Mouse (Mus musculus) urinary bladder, postnatal 0 days (tissue): ENCODE results near the gene Acsm4. TPM values are rescaled to one million over a fixed set of nuclear protein-coding genes. Genes with fewer than 3 reads are reported as not detected.

Source experiments
- polyA plus RNA-seq: library from polyadenylated mRNA; unstranded; fragments of >200 nt; fragmentation: Nextera tagmentation; extraction: Ambion mirVana; gene quantifications from 2 replicates; pipeline ENCODE4 v1.2.1, GENCODE M21; 2015

The Acsm4 gene
- not detected in 2 replicates for polyA plus RNA-seq

DNA sequence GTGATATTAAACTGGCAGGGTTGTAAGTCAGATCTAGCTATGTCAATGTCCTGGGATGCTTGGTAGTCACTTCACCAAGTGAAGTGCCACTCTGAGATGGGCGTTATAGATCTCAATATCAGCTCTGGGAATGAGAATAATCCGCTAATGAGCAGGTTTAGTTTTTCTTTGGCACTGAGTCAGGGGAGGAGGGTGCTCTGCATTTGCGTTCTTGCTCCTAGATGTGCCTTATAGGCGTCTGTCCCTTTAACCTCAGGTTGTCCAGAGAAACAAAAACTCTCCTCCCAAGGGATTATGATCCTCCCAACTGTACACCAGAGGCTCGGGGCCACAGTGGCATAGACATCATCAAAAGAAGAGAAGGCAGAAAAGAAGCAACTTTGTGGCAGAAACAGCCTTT lies at the start of gene Acsm4:
Acsm4 (plus strand) TSS at position 301 of the 400 bp plus-strand sequence.

DNA sequence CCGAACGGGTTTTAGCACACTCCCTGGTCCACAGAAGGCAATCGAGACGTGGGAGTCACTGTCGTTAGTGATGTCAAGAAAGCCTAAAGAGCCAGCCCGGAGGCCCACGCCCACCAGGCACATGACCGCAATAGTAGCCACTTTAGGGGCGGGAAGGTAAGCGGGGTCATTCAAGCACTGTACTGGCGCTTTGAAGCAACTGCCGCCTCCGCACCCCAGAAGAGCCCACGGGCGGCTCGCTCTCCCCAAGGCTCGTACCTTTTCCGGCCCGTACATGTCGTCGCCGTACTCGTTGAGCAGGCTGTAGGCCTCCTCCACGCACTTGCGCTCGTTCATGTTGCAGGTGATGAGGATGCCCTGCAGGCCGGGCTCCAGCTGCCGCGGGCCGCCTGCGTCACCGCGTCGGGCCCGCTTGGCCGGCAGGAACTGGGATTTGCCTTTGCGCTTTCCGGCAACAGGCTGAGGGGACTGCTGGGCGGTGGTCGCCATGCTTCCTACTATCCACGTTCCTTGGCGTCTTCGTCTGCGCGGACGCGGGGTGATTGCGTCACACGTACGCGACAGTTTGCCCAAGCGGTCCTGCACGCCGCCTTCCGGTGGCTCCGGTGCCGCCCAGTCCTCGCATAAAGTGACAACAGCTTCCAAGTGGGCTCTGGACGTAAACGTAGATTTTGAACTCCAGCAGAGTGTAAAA lies 30.6 kb downstream of the Acsm4 start, which contains the start of gene Thumpd1:
Thumpd1 (minus strand) TSS at position 546 of the 694 bp plus-strand sequence.

DNA sequence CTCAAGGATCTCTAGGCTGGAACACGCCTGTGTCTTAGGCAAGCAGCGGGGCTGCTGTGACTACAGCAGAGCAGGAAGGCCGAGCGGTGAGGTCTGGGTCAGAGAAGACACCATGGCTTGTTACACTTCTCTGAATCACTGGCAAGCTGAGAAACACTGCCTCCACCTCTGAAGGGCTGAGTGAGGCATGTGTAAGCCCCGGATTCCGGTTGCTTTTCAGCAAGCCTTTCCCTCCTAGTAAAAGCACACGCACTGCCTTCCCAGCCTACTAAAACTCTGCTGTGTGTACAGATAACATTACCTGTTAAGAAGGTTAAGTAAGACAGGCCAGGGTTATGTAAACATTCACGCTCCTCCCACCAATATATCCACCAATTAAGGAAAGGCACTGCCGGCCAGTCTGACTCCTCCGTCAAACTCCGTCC lies 70.7 kb downstream of the Acsm4 start, which contains the start of gene Acsm3:
Acsm3 (plus strand) TSS at position 397 of the 425 bp plus-strand sequence.

Other genes with a start within 250 kb of the Acsm4 start
- not detected in 2 replicates for gene Gp2, start 230.7 kb upstream of the Acsm4 start, polyA plus RNA-seq
- not detected in 2 replicates for gene Umod, start 210.7 kb upstream of the Acsm4 start, polyA plus RNA-seq
- not detected in 2 replicates for gene Acsm5, start 170.6 kb upstream of the Acsm4 start, polyA plus RNA-seq
- not detected in 2 replicates for gene Pdilt, start 166.5 kb upstream of the Acsm4 start, polyA plus RNA-seq
- not detected in 2 replicates for gene Acsm2, start 135.7 kb upstream of the Acsm4 start, polyA plus RNA-seq
- gene Acsm1, start 83.0 kb upstream of the Acsm4 start, polyA plus RNA-seq: 0.07 TPM in 1 of 2 replicates, not detected in the other
- gene Thumpd1, start 30.8 kb downstream of the Acsm4 start, polyA plus RNA-seq: 44.6 and 48.5 TPM in 2 replicates
- gene Acsm3, start 70.9 kb downstream of the Acsm4 start, polyA plus RNA-seq: 7.9 and 10.5 TPM in 2 replicates
- 5.6 and 6.8 TPM in 2 replicates for gene Rexo5, start 104.0 kb downstream of the Acsm4 start, polyA plus RNA-seq
- 6.5 and 8.8 TPM in 2 replicates for gene Eri2, start 104.0 kb downstream of the Acsm4 start, polyA plus RNA-seq
- 9.1 and 10.6 TPM in 2 replicates for gene Lyrm1, start 205.8 kb downstream of the Acsm4 start, polyA plus RNA-seq
- 9.5 and 10.0 TPM in 2 replicates for gene Dcun1d3, start 206.3 kb downstream of the Acsm4 start, polyA plus RNA-seq